Mouse (Mus musculus): ENCODE measurements around the gene Kdm4a. TPM values are rescaled to one million over a fixed set of nuclear protein-coding genes. Genes with fewer than 3 reads are reported as not detected.

Kdm4a gene
- polyA plus RNA-seq, 1 experiment: 26.8 TPM

DNA sequence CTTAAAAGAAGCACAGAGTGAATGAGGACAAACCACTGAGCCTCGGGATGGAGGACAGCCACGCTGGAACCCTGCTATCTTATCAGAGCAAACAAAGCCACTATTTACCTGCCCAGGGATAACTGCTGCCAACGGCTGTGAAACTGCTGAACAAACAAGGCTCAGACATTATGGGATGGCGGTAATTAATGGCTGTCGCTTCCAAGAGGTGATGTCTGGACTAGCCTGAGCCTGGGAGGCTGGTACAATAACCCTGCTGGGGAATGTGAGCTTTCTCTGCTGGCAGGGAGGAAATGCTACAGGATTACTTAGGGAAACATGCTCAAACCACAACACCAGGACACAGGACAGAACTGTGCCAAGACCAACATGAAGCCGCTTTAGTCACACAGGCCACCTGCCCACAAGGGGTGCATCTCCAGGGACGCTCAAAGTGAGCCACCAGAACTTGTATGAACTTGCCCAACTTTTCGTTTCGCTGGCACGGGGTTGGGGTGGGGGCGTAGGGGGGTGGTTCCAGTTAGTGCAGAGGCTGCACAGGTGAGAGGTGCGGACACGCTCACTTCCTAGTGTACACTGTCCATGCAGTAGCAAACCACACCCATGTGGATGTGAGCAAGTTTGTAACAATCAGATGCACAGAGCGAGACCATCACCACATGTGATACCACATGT lies 56.7 kb downstream of the Kdm4a start:
- Histone ChIP-seq H3K27ac (ENCODE audit: insufficient read depth, low read length) (no peak overlapping the region), H3K27me3 (ENCODE audit: control insufficient read depth, insufficient read depth, low read length) (no peaks in the 10 kb centered on the region), H3K4me3 (ENCODE audit: extremely low read depth, insufficient read depth, insufficient read length) (no peak overlapping the region), H3K4me1 (ENCODE audit: control insufficient read depth, insufficient read depth, insufficient read length) (no peaks in the 10 kb centered on the region), H3K36me3 (ENCODE audit: control insufficient read depth, insufficient read depth, low read length) (no peaks in the 10 kb centered on the region)
- DNase-seq (ENCODE audit: low read depth in 1 of 2, low spot score in 2 of 2): no peak
- WGBS: 93% methylated on average over 14 of the region's 14 CpGs
- no peak for TF ChIP-seq POLR2A (IDR thresholded peaks at IDR 0.05; ENCODE audit: low read depth, low read length)
- TF ChIP-seq CTCF (IDR thresholded peaks at IDR 0.05; ENCODE audit: extremely low read depth, insufficient read depth, insufficient read length, insufficient replicate concordance): no peak

DNA sequence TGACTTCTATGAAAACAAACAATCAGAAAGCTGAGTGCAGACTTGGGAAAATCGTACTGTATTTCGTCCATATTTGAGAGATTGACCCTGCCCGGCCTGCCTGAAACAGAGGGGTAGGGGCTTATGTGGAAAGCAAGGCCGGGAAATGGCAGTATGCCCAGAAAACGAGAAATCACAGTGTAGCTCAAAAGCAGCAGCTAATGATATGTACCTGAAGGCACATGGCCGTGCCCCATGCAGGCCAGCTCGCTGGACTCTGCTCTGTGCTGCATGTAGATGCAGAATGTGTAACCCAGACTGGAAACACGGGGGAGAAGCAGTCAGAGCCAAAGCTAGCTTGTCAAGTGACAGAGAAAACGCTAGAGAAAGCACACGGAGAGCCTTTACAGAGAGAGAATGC lies 57.8 kb downstream of the Kdm4a start:
- Histone ChIP-seq H3K4me1 (ENCODE audit: control insufficient read depth, insufficient read depth, insufficient read length) (no peaks in the 10 kb centered on the region), H3K27me3 (ENCODE audit: control insufficient read depth, insufficient read depth, low read length) (no peaks in the 10 kb centered on the region), H3K4me3 (ENCODE audit: extremely low read depth, insufficient read depth, insufficient read length) (no peak overlapping the region), H3K27ac (ENCODE audit: insufficient read depth, low read length) (no peak overlapping the region), H3K36me3 (ENCODE audit: control insufficient read depth, insufficient read depth, low read length) (no peaks in the 10 kb centered on the region)
- TF ChIP-seq POLR2A (IDR thresholded peaks at IDR 0.05; ENCODE audit: low read depth, low read length): no peak
- no peak for DNase-seq (ENCODE audit: low read depth in 1 of 2, low spot score in 2 of 2)
- 89% methylated on average over 10 of the region's 10 CpGs for whole genome bisulfite sequencing

DNA sequence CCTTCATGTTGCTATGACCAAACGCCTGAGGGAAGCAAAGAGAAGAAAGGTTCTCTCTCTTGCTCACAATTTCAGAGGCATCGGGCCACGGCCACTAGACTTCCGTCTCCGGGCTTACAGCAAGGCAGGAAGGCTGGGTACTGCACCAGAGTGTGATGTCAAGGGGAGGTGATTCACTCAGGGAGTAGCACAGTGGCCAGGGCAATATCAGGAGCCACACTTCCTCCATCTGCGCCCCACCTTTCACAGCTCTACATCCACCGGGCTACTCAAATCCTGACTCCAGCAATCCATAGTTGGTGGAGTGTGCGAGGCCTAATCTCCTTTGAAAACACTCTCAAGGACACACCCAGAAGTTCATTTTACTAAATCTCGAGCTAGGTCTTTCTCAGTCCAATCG lies 62.3 kb downstream of the Kdm4a start:
- TF ChIP-seq POLR2A (IDR thresholded peaks at IDR 0.05; ENCODE audit: low read depth, low read length): no peak
- no peak for TF ChIP-seq CTCF (IDR thresholded peaks at IDR 0.05; ENCODE audit: extremely low read depth, insufficient read depth, insufficient read length, insufficient replicate concordance)
- Histone ChIP-seq H3K4me1 (ENCODE audit: control insufficient read depth, insufficient read depth, insufficient read length) (no peaks in the 10 kb centered on the region), H3K27ac (ENCODE audit: insufficient read depth, low read length) (no peak overlapping the region), H3K36me3 (ENCODE audit: control insufficient read depth, insufficient read depth, low read length) (no peaks in the 10 kb centered on the region), H3K27me3 (ENCODE audit: control insufficient read depth, insufficient read depth, low read length) (no peaks in the 10 kb centered on the region), H3K4me3 (ENCODE audit: extremely low read depth, insufficient read depth, insufficient read length) (no peak overlapping the region)
- DNase-seq (ENCODE audit: low read depth in 1 of 2, low spot score in 2 of 2): no peak
- WGBS: 92% methylated on average over 10 of the region's 10 CpGs

DNA sequence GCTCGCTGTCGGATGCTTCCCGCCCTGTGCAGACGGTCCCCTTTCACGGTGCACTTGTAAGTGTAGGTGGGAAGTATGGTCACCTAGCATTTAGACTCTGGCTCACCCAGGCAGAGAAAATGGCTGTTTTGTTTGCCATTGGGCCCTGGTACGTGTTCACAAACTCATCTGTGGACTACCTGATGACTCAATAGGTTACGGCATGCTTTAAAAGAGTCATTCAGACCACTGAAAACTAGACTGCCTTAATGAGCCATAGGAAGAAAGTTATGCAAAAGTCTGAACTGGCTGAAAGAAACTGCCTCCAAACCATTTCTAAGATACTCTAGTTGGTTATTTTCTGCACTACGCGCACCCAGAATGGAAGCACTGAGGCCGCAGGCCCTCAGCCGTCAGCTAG lies 63.7 kb downstream of the Kdm4a start:
- WGBS: 94% methylated on average over 11 of the region's 11 CpGs
- Histone ChIP-seq H3K36me3 (ENCODE audit: control insufficient read depth, insufficient read depth, low read length) (no peaks in the 10 kb centered on the region), H3K27ac (ENCODE audit: insufficient read depth, low read length) (no peak overlapping the region), H3K27me3 (ENCODE audit: control insufficient read depth, insufficient read depth, low read length) (no peaks in the 10 kb centered on the region), H3K4me1 (ENCODE audit: control insufficient read depth, insufficient read depth, insufficient read length) (no peaks in the 10 kb centered on the region), H3K4me3 (ENCODE audit: extremely low read depth, insufficient read depth, insufficient read length) (no peak overlapping the region)
- TF ChIP-seq CTCF (IDR thresholded peaks at IDR 0.05; ENCODE audit: extremely low read depth, insufficient read depth, insufficient read length, insufficient replicate concordance) (no peak), POLR2A (IDR thresholded peaks at IDR 0.05; ENCODE audit: low read depth, low read length) (no peak)
- DNase-seq (ENCODE audit: low read depth in 1 of 2, low spot score in 2 of 2): no peak

DNA sequence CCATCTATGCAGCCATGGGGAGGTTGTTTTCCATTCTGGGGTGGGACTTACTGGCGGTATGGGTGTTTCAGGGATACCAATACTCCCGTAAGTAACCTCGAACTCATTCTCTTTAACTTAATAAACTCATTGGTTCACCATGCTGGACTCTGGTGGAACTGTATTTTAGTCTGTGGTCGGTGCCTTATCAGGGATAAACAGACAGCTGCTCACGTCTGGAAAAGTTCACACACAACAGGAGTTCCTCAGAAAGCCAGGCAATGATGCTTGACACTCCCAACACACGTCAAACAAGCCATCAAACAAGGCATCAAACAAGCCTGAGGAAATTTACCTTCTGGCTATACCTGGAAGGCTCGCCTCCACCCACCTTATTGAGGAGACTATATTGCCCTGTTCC lies 64.7 kb downstream of the Kdm4a start:
- Histone ChIP-seq H3K36me3 (ENCODE audit: control insufficient read depth, insufficient read depth, low read length) (no peaks in the 10 kb centered on the region), H3K27me3 (ENCODE audit: control insufficient read depth, insufficient read depth, low read length) (no peaks in the 10 kb centered on the region), H3K27ac (ENCODE audit: insufficient read depth, low read length) (no peak overlapping the region), H3K4me3 (ENCODE audit: extremely low read depth, insufficient read depth, insufficient read length) (no peak overlapping the region), H3K4me1 (ENCODE audit: control insufficient read depth, insufficient read depth, insufficient read length) (no peaks in the 10 kb centered on the region)
- no peak for DNase-seq (ENCODE audit: low read depth in 1 of 2, low spot score in 2 of 2)
- 88% methylated on average over 7 of the region's 7 CpGs for WGBS
- no peak for TF ChIP-seq CTCF (IDR thresholded peaks at IDR 0.05; ENCODE audit: extremely low read depth, insufficient read depth, insufficient read length, insufficient replicate concordance)
- no peak for TF ChIP-seq POLR2A (IDR thresholded peaks at IDR 0.05; ENCODE audit: low read depth, low read length)

DNA sequence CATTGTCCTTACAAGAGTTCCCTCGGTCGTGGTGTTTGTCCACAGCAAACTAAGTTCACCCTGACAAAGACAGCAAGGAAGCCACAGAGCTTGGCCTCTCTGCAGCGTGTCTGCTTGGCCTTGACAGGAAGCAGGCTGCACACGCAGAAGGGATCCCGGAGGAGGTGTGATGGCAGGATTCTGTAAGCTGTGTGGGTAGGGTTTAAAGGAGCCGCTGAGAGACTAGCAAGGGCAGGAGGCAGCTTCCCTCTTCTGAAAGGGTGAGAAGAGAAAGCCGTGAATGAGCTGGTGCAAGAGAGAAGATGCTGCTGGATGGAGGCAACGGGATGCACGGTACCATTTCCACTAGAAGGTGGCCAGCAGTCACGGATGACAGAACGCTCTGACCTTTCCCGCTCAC lies 67.2 kb downstream of the Kdm4a start:
- TF ChIP-seq POLR2A (IDR thresholded peaks at IDR 0.05; ENCODE audit: low read depth, low read length): no peak
- no peak for TF ChIP-seq CTCF (IDR thresholded peaks at IDR 0.05; ENCODE audit: extremely low read depth, insufficient read depth, insufficient read length, insufficient replicate concordance)
- DNase-seq (ENCODE audit: low read depth in 1 of 2, low spot score in 2 of 2): no peak
- WGBS: 74% methylated on average over 12 of the region's 12 CpGs
- Histone ChIP-seq H3K27me3 (ENCODE audit: control insufficient read depth, insufficient read depth, low read length) (no peaks in the 10 kb centered on the region), H3K4me3 (ENCODE audit: extremely low read depth, insufficient read depth, insufficient read length) (no peak overlapping the region), H3K27ac (ENCODE audit: insufficient read depth, low read length) (no peak overlapping the region), H3K4me1 (ENCODE audit: control insufficient read depth, insufficient read depth, insufficient read length) (no peaks in the 10 kb centered on the region), H3K36me3 (ENCODE audit: control insufficient read depth, insufficient read depth, low read length) (no peaks in the 10 kb centered on the region)

DNA sequence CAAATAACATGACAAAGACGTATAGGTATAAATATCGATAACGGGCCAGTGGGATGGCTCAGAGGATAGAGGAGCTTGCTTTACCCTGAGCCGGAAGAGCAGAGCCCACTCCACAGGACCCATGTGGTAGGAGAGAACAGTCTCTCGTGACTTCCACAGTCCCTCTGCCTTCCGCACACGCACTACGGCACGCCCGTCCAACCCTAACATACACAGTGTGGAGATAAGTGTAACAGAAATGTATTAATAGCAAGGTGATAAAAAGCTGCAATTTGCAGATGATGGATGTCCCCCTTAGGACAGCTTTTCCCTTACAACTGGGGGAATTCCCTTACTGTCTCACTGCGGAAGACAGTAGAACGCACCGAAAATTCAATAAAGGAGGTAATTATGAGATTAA lies 70.2 kb downstream of the Kdm4a start:
- Histone ChIP-seq H3K27ac (ENCODE audit: insufficient read depth, low read length) (no peak overlapping the region), H3K27me3 (ENCODE audit: control insufficient read depth, insufficient read depth, low read length) (no peaks in the 10 kb centered on the region), H3K36me3 (ENCODE audit: control insufficient read depth, insufficient read depth, low read length) (no peaks in the 10 kb centered on the region; the same call in 1 of the 2 replicates), H3K4me1 (ENCODE audit: control insufficient read depth, insufficient read depth, insufficient read length) (no peaks in the 10 kb centered on the region), H3K4me3 (ENCODE audit: extremely low read depth, insufficient read depth, insufficient read length) (no peak overlapping the region)
- DNase-seq (ENCODE audit: low read depth in 1 of 2, low spot score in 2 of 2): no peak
- no peak for TF ChIP-seq POLR2A (IDR thresholded peaks at IDR 0.05; ENCODE audit: low read depth, low read length)
- TF ChIP-seq CTCF (IDR thresholded peaks at IDR 0.05; ENCODE audit: extremely low read depth, insufficient read depth, insufficient read length, insufficient replicate concordance): no peak
- WGBS: 92% methylated on average over 13 of the region's 13 CpGs
